Mouse (Mus musculus) large intestine, adult 2 months (tissue): ENCODE data around the gene Smtnl1. TPM values are rescaled to one million over a fixed set of nuclear protein-coding genes. Genes with fewer than 3 reads are reported as not detected.
A peak's percentile ranks its signal among the peaks of the same experiment; 100 is the strongest.

Source experiments
- DNase-seq: peaks from one replicate; pipeline ENCODE4 v3.0.0-alpha.2; 2012; ENCODE audit warnings: low read depth, low spot score
- WGBS: fragments of 180-500 bp; shearing (Covaris S2); methylation state at CpG from one replicate; pipeline ENCODE4 v1.1.7; 2018; 5-methylcytosine and 5-hydroxymethylcytosine counted together
- polyA plus RNA-seq: library from polyadenylated mRNA; depleted of rRNA; stranded (reverse); fragments of >200 nt; gene quantifications from 2 replicates; pipeline ENCODE4 v1.2.3, GENCODE M21; 2012

The Smtnl1 gene
- polyA plus RNA-seq, 1 experiment = not detected

GRCm38 (mm10) chr2:84799041-84799561 is 23.4 kb downstream of the Smtnl1 start:
- under 1% methylated on average over 16 of the region's 16 CpGs for WGBS
- peak; percentile 74 for DNase-seq

GRCm38 (mm10) chr2:84798493-84798921 is 23.9 kb downstream of the Smtnl1 start, which contains the start of gene Ube2l6:
Gene Ube2l6, plus strand, starts transcription at chr2:84798828.
- WGBS = 1% methylated on average over 21 of the region's 21 CpGs

GRCm38 (mm10) chr2:84797833-84798492 is 24.5 kb downstream of the Smtnl1 start:
- peak; percentile 45 for DNase-seq
- WGBS = 13% methylated on average over 13 of the region's 13 CpGs

More at GRCm38 (mm10) chr2:84798493-84798921, 23.9 kb downstream of the Smtnl1 start, which contains the start of gene Ube2l6:
- DNase-seq = peak; percentile 29

GRCm38 (mm10) chr2:84793871-84794270 is 28.6 kb downstream of the Smtnl1 start:
- DNase-seq = no peak
- 81% methylated on average over 3 of the region's 3 CpGs for WGBS

GRCm38 (mm10) chr2:84793154-84793553 is 29.3 kb downstream of the Smtnl1 start:
- 91% methylated on average over 3 of the region's 3 CpGs for WGBS
- DNase-seq = no peak

- DNase-seq = no peak
- WGBS = 37% methylated on average over 3 of the region's 3 CpGs
Measured at GRCm38 (mm10) chr2:84792516-84792915, 29.9 kb downstream of the Smtnl1 start.

- DNase-seq = no peak
- 62% methylated on average over 9 of the region's 9 CpGs for WGBS
Measured at GRCm38 (mm10) chr2:84790418-84790817, 32.0 kb downstream of the Smtnl1 start.

GRCm38 (mm10) chr2:84788316-84788715 is 34.1 kb downstream of the Smtnl1 start:
- DNase-seq = no peak

GRCm38 (mm10) chr2:84783840-84784566 is 38.4 kb downstream of the Smtnl1 start:
- WGBS = 77% methylated on average over 3 of the region's 3 CpGs

More at GRCm38 (mm10) chr2:84788316-84788715, 34.1 kb downstream of the Smtnl1 start:
- WGBS = 41% methylated on average over 3 of the region's 3 CpGs

GRCm38 (mm10) chr2:84783315-84783714 is 39.1 kb downstream of the Smtnl1 start:
- no peak for DNase-seq
- WGBS = 70% methylated on average over 1 of the region's 1 CpGs

More at GRCm38 (mm10) chr2:84783840-84784566, 38.4 kb downstream of the Smtnl1 start:
- DNase-seq = no peak

GRCm38 (mm10) chr2:84779210-84779609 is 43.2 kb downstream of the Smtnl1 start:
- WGBS = 30% methylated on average over 6 of the region's 6 CpGs
- no peak for DNase-seq

- DNase-seq = no peak
- 43% methylated on average over 3 of the region's 3 CpGs for whole genome bisulfite sequencing
Measured at GRCm38 (mm10) chr2:84777706-84778105, 44.7 kb downstream of the Smtnl1 start.

GRCm38 (mm10) chr2:84775665-84776064 is 46.8 kb downstream of the Smtnl1 start:
- 75% methylated on average over 6 of the region's 6 CpGs for WGBS
- DNase-seq = no peak

- 71% methylated on average over 9 of the region's 9 CpGs for WGBS
- DNase-seq = no peak
Measured at GRCm38 (mm10) chr2:84775241-84775640, 47.2 kb downstream of the Smtnl1 start, which contains the start of gene Serping1. Gene Serping1, minus strand, starts transcription at chr2:84775444.

GRCm38 (mm10) chr2:84774751-84775150 is 47.7 kb downstream of the Smtnl1 start:
- no peak for DNase-seq
- WGBS = 12% methylated on average over 15 of the region's 15 CpGs

GRCm38 (mm10) chr2:84773195-84773594 is 49.3 kb downstream of the Smtnl1 start:
- no peak for DNase-seq
- 67% methylated on average over 5 of the region's 5 CpGs for WGBS

- WGBS = 71% methylated on average over 4 of the region's 4 CpGs
- no peak for DNase-seq
Measured at GRCm38 (mm10) chr2:84772454-84772853, 50.0 kb downstream of the Smtnl1 start.

- 62% methylated on average over 6 of the region's 6 CpGs for WGBS
- no peak for DNase-seq
Measured at GRCm38 (mm10) chr2:84770501-84770900, 52.0 kb downstream of the Smtnl1 start.

GRCm38 (mm10) chr2:84762818-84763217 is 59.6 kb downstream of the Smtnl1 start:
- DNase-seq = no peak
- 43% methylated on average over 1 of the region's 1 CpGs for WGBS

GRCm38 (mm10) chr2:84762295-84762694 is 60.2 kb downstream of the Smtnl1 start:
- 63% methylated on average over 4 of the region's 4 CpGs for WGBS
- DNase-seq = no peak
